Comparison of ENCODE assay signal across 10 mouse cellular contexts in the genomic region with DNA sequence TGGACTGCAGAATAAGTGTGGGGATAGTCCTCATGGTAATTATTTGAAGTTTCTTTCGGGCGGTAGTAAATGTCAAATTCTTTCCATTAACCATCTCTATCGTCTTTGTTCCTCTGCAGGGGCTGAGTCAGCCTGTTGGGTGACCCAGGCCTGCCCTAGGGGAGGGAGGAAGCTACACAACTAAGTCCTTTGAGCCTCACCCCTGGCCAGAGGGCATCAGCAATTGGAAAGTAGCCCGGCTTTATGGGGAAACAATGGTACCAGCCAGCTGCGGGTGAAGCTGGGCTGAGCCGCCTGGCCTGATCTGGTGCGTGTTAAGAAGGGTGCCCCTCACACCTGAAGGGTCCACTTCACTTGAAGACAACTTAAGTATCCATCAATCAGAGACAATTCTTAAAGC. TPM values are rescaled to one million over a fixed set of nuclear protein-coding genes. Genes with fewer than 3 reads are reported as not detected.
DNase-seq lines count a peak whose midpoint lies in the region; ATAC-seq and TF ChIP-seq lines count a peak whose summit lies in the region.
"Had no signal": no experiment of that assay in that cellular context is flagged by ENCODE, and none has a peak within 500 bp of the region (broad histone marks: within the 10 kb centered on the region; RNA-seq: fewer than 3 reads in every experiment).

No protein-coding gene starts in this region.

- H3K27ac ChIP-seq in heart, embryonic 11.5 days (ENCODE audit: low read depth, low read length): no peak overlapping the region
- no peak overlapping the region for H3K27ac ChIP-seq in liver, postnatal 0 days (ENCODE audit: low read depth)
- no peak overlapping the region for H3K27ac ChIP-seq in liver, embryonic 12.5 days
- peak overlapping the region; percentile 93 for H3K27ac ChIP-seq in cortical plate, adult 2 months (ENCODE audit: insufficient read depth, low read length)
- no peak overlapping the region for H3K27ac ChIP-seq in hindbrain, embryonic 11.5 days (ENCODE audit: low read depth, low read length)
- no peak overlapping the region for H3K27ac ChIP-seq in hindbrain, embryonic 16.5 days (ENCODE audit: low read depth, low read length)
- H3K27ac ChIP-seq: liver, embryonic 14.5 days had no signal

- H3K4me1 ChIP-seq in heart, embryonic 11.5 days (ENCODE audit: control insufficient read depth, insufficient read depth, low read length): peaks cover 12% of the 10 kb centered on the region; the same call in 1 of the 2 replicates
- peaks cover 14% of the 10 kb centered on the region for H3K4me1 ChIP-seq in liver, postnatal 0 days (ENCODE audit: insufficient read depth)
- H3K4me1 ChIP-seq in liver, embryonic 12.5 days: peaks cover 22% of the 10 kb centered on the region; the same call in 1 of the 2 replicates
- H3K4me1 ChIP-seq in cortical plate, adult 2 months (ENCODE audit: control insufficient read depth, insufficient read depth, low read length): no peaks in the 10 kb centered on the region
- H3K4me1 ChIP-seq in hindbrain, embryonic 11.5 days (replicated peaks; ENCODE audit: control insufficient read depth, insufficient read depth, low read length): no peaks in the 10 kb centered on the region
- no peaks in the 10 kb centered on the region for H3K4me1 ChIP-seq in hindbrain, embryonic 16.5 days (ENCODE audit: control insufficient read depth, insufficient read depth, low read depth, low read length)

- ATAC-seq in heart, embryonic 11.5 days (replicated peaks; ENCODE audit: insufficient number of reproducible peaks, low FRiP score, low TSS enrichment): no peak
- ATAC-seq in liver, postnatal 0 days: peak; percentile 53
- ATAC-seq in liver, embryonic 12.5 days: no peak
- no peak for ATAC-seq in hindbrain, embryonic 11.5 days (ENCODE audit: low FRiP score)
- ATAC-seq in hindbrain, embryonic 16.5 days: no peak
- ATAC-seq: inflammation-experienced regulatory T-cells, adult 6 months had no signal

- no peaks in the 10 kb centered on the region for H3K9me3 ChIP-seq in heart, embryonic 11.5 days (replicated peaks; ENCODE audit: control insufficient read depth, low read length)
- no peaks in the 10 kb centered on the region for H3K9me3 ChIP-seq in liver, postnatal 0 days (ENCODE audit: low read length)
- H3K9me3 ChIP-seq in liver, embryonic 12.5 days (replicated peaks): no peaks in the 10 kb centered on the region
- no peaks in the 10 kb centered on the region for H3K9me3 ChIP-seq in hindbrain, embryonic 11.5 days (ENCODE audit: control insufficient read depth, low read length)
- H3K9me3 ChIP-seq in hindbrain, embryonic 16.5 days (ENCODE audit: control insufficient read depth, low read length): no peaks in the 10 kb centered on the region

- no peak for TF ChIP-seq EP300 in liver, postnatal 0 days (IDR thresholded peaks at IDR 0.05; ENCODE audit: low read depth)

- no peak overlapping the region for H3K4me3 ChIP-seq in heart, embryonic 11.5 days (ENCODE audit: low read depth, low read length)
- H3K4me3 ChIP-seq in liver, postnatal 0 days (ENCODE audit: low read depth, low read length): no peak overlapping the region
- no peak overlapping the region for H3K4me3 ChIP-seq in liver, embryonic 12.5 days
- no peak overlapping the region for H3K4me3 ChIP-seq in cortical plate, adult 2 months (ENCODE audit: insufficient read depth, low read length)
- no peak overlapping the region for H3K4me3 ChIP-seq in hindbrain, embryonic 11.5 days (ENCODE audit: low read depth, low read length)
- H3K4me3 ChIP-seq in hindbrain, embryonic 16.5 days (ENCODE audit: low read length): no peak overlapping the region

- H3K27me3 ChIP-seq in heart, embryonic 11.5 days (ENCODE audit: control insufficient read depth, insufficient read depth, low read length): no peaks in the 10 kb centered on the region
- no peaks in the 10 kb centered on the region for H3K27me3 ChIP-seq in liver, postnatal 0 days (ENCODE audit: insufficient read depth, low read length)
- no peaks in the 10 kb centered on the region for H3K27me3 ChIP-seq in liver, embryonic 12.5 days (replicated peaks)
- H3K27me3 ChIP-seq in hindbrain, embryonic 11.5 days (ENCODE audit: control insufficient read depth, insufficient read depth, low read length): no peaks in the 10 kb centered on the region
- no peaks in the 10 kb centered on the region for H3K27me3 ChIP-seq in hindbrain, embryonic 16.5 days (replicated peaks; ENCODE audit: control insufficient read depth, insufficient read depth, low read length)

- DNase-seq in heart, adult 11 months: peak; percentile 92
- peak; percentile 32 for DNase-seq in liver, postnatal 0 days
- DNase-seq in layer of hippocampus, adult 9-11 months: peak; percentile 86
- DNase-seq in hindbrain, embryonic 11.5 days (ENCODE audit: low spot score): no peak

- TF ChIP-seq CTCF in liver, postnatal 0 days (IDR thresholded peaks at IDR 0.05; ENCODE audit: low read depth): no peak
- no peak for TF ChIP-seq CTCF in cortical plate, adult 2 months (IDR thresholded peaks at IDR 0.05; ENCODE audit: extremely low read depth, insufficient read depth, low read length)

- no peak for TF ChIP-seq POLR2A in cortical plate, adult 2 months (IDR thresholded peaks at IDR 0.05; ENCODE audit: extremely low read depth, insufficient read depth, low read length)

- WGBS in heart, embryonic 11.5 days (ENCODE audit: insufficient replicate concordance): 59% methylated on average over 7 of the region's 7 CpGs
- WGBS in liver, postnatal 0 days (ENCODE audit: insufficient replicate concordance): 73% methylated on average over 7 of the region's 7 CpGs
- WGBS in liver, embryonic 12.5 days (ENCODE audit: insufficient replicate concordance): 78% methylated on average over 7 of the region's 7 CpGs
- WGBS in hindbrain, embryonic 11.5 days: 66% methylated on average over 7 of the region's 7 CpGs
- WGBS in hindbrain, embryonic 16.5 days: 62% methylated on average over 7 of the region's 7 CpGs

- no peaks in the 10 kb centered on the region for H3K36me3 ChIP-seq in heart, embryonic 11.5 days (ENCODE audit: control insufficient read depth, insufficient read depth, low read length)
- H3K36me3 ChIP-seq in liver, postnatal 0 days (replicated peaks; ENCODE audit: insufficient read depth, low read length): no peaks in the 10 kb centered on the region
- H3K36me3 ChIP-seq in liver, embryonic 12.5 days: no peaks in the 10 kb centered on the region
- no peaks in the 10 kb centered on the region for H3K36me3 ChIP-seq in hindbrain, embryonic 11.5 days (ENCODE audit: control insufficient read depth, insufficient read depth, low read length)
- no peaks in the 10 kb centered on the region for H3K36me3 ChIP-seq in hindbrain, embryonic 16.5 days (ENCODE audit: control insufficient read depth, insufficient read depth, low read length)

- no peak overlapping the region for H3K9ac ChIP-seq in heart, embryonic 11.5 days (ENCODE audit: low read depth, low read length)
- H3K9ac ChIP-seq in liver, postnatal 0 days (replicated peaks): no peak overlapping the region
- no peak overlapping the region for H3K9ac ChIP-seq in liver, embryonic 12.5 days
- H3K9ac ChIP-seq in hindbrain, embryonic 11.5 days (ENCODE audit: low read depth, low read length): no peak overlapping the region
- no peak overlapping the region for H3K9ac ChIP-seq in hindbrain, embryonic 16.5 days (ENCODE audit: low read depth, low read length)
- H3K9ac ChIP-seq: liver, embryonic 14.5 days had no signal

- H3K4me2 ChIP-seq in heart, embryonic 11.5 days: no peak overlapping the region
- H3K4me2 ChIP-seq in liver, postnatal 0 days (ENCODE audit: low read depth, low read length): no peak overlapping the region
- H3K4me2 ChIP-seq in liver, embryonic 12.5 days: no peak overlapping the region
- no peak overlapping the region for H3K4me2 ChIP-seq in hindbrain, embryonic 11.5 days (replicated peaks; ENCODE audit: low read depth, low read length)
- H3K4me2 ChIP-seq in hindbrain, embryonic 16.5 days (ENCODE audit: low read length): no peak overlapping the region

RNA-seq across cellular contexts. Expression of a gene that starts 25.1 kb away (rescaled TPM):
- polyA plus RNA-seq in heart, embryonic 11.5 days (2014; fragmentation: Nextera tagmentation; extraction: Ambion mirVana): 59.0 and 59.8 TPM in 2 replicates
- polyA plus RNA-seq in liver, postnatal 0 days (2015; fragmentation: Nextera tagmentation; extraction: Ambion mirVana): 224 and 247 TPM in 2 replicates
- 65.4 and 67.1 TPM in 2 replicates for polyA plus RNA-seq in liver, embryonic 12.5 days (2016; fragmentation: Nextera tagmentation; extraction: Ambion mirVana)
- polyA plus RNA-seq in cortical plate, adult 2 months (2012; rRNA removed): 28.5 and 30.6 TPM in 2 replicates
- polyA plus RNA-seq in hindbrain, embryonic 11.5 days (2014; fragmentation: Nextera tagmentation; extraction: Ambion mirVana): 75.6 and 75.8 TPM in 2 replicates
- 33.3 and 36.6 TPM in 2 replicates for polyA plus RNA-seq in hindbrain, embryonic 16.5 days (2015; fragmentation: Nextera tagmentation; extraction: Ambion mirVana)

RNA-seq across cellular contexts. Expression of a gene that starts 33.9 kb away (rescaled TPM):
- polyA plus RNA-seq in heart, embryonic 11.5 days (2014; fragmentation: Nextera tagmentation; extraction: Ambion mirVana): 40.4 and 41.0 TPM in 2 replicates
- 10.6 and 12.7 TPM in 2 replicates for polyA plus RNA-seq in liver, postnatal 0 days (2015; fragmentation: Nextera tagmentation; extraction: Ambion mirVana)
- polyA plus RNA-seq in liver, embryonic 12.5 days (2016; fragmentation: Nextera tagmentation; extraction: Ambion mirVana): 25.3 and 25.9 TPM in 2 replicates
- 18.5 and 20.6 TPM in 2 replicates for polyA plus RNA-seq in cortical plate, adult 2 months (2012; rRNA removed)
- polyA plus RNA-seq in hindbrain, embryonic 11.5 days (2014; fragmentation: Nextera tagmentation; extraction: Ambion mirVana): 54.1 and 56.6 TPM in 2 replicates
- polyA plus RNA-seq in hindbrain, embryonic 16.5 days (2015; fragmentation: Nextera tagmentation; extraction: Ambion mirVana): 33.6 and 37.9 TPM in 2 replicates
